Mouse (Mus musculus): ENCODE data around the gene Mief1. TPM values are rescaled to one million over a fixed set of nuclear protein-coding genes. Genes with fewer than 3 reads are reported as not detected.
A peak's percentile ranks its signal among the peaks of the same experiment; 100 is the strongest.

The Mief1 gene
- total and polyA plus RNA-seq, 3 experiments, result 19.2 to 34.4 (median 20.7) TPM

DNA sequence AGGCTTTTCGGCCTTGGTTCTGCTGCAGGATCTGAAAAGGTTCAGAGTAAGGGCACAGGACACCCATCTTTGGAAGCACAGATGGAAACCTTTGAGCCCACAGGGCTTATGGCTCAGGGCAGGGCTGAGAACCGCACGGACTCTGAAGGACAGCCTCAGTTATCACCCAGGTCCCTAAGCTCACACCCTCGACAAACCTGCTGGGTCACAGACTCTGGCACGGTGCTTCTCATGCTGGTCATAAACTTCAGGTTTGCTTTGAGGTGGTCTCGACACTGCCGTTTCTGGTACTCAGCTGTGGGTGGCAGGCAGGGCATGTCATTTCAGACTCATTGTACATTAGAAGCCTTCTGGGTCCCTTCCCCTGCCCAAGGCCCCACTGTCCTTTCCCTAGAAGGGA, 27.3 kb downstream of the Mief1 start:
- peaks cover 45 to 66% of the 10 kb centered on the region in 2 experiments for H3K36me3 ChIP-seq (replicated peaks in 1 of 2; ENCODE audit: control insufficient read depth in 1 of 2, insufficient read depth in 1 of 2, low read length in 1 of 2)
- TF ChIP-seq MAFK (IDR thresholded peaks at IDR 0.05; ENCODE audit: insufficient replicate concordance, low read length) (no peak), RAD21 (IDR thresholded peaks at IDR 0.05; ENCODE audit: low read depth, low read length) (no peak), JUND (conservative IDR thresholded peaks at IDR 0.05; ENCODE audit: low read depth, low read length) (no peak), JUN (IDR thresholded peaks at IDR 0.05; ENCODE audit: insufficient read depth, low read depth, low read length) (no peak), EP300 (IDR thresholded peaks at IDR 0.05; ENCODE audit: low read length) (no peak)
- H3K4me1 ChIP-seq (ENCODE audit: control insufficient read depth in 1 of 2, insufficient read depth in 2 of 2), result peaks cover 15 to 42% of the 10 kb centered on the region in 2 experiments
- in situ Hi-C loops (cut with MboI; ENCODE audit: low pct_ligation_motif_present, low pct_unique_long_range_greater_than_20kb, low sequenced_read_pairs), result loop anchor here (10.0 to 25.0 kb wide), 2 partner anchors 374 to 701 kb away; no protein-coding TSS in a partner anchor
- no peak for DNase-seq (ENCODE audit: extremely low read depth)
- H3K79me2 ChIP-seq (replicated peaks; ENCODE audit: control insufficient read depth, extremely low read depth, insufficient read depth, poor library complexity, severe bottlenecking), result peaks cover 27% of the 10 kb centered on the region
- H3K27me3 ChIP-seq (replicated peaks), result no peaks in the 10 kb centered on the region
- no peak overlapping the region for H3K4me3 ChIP-seq (replicated peaks in 1 of 3; ENCODE audit: low read depth in 2 of 3, low read length in 2 of 3, poor library complexity in 1 of 3)
- no peak overlapping the region for H3K4me2 ChIP-seq (ENCODE audit: insufficient read depth, low read depth, poor library complexity, severe bottlenecking)
- dilution Hi-C loops (cut with MboI; ENCODE audit: extremely low pct_ligation_motif_present, extremely low pct_unique_long_range_greater_than_20kb, low sequenced_read_pairs), result no loop called here
- H3K9ac ChIP-seq (ENCODE audit: insufficient read depth, low read depth), result no peak overlapping the region
- no peaks in the 10 kb centered on the region for H3K9me3 ChIP-seq (replicated peaks; ENCODE audit: low read length)
- H3K27ac ChIP-seq (ENCODE audit: insufficient read depth, low read depth), result no peak overlapping the region

DNA sequence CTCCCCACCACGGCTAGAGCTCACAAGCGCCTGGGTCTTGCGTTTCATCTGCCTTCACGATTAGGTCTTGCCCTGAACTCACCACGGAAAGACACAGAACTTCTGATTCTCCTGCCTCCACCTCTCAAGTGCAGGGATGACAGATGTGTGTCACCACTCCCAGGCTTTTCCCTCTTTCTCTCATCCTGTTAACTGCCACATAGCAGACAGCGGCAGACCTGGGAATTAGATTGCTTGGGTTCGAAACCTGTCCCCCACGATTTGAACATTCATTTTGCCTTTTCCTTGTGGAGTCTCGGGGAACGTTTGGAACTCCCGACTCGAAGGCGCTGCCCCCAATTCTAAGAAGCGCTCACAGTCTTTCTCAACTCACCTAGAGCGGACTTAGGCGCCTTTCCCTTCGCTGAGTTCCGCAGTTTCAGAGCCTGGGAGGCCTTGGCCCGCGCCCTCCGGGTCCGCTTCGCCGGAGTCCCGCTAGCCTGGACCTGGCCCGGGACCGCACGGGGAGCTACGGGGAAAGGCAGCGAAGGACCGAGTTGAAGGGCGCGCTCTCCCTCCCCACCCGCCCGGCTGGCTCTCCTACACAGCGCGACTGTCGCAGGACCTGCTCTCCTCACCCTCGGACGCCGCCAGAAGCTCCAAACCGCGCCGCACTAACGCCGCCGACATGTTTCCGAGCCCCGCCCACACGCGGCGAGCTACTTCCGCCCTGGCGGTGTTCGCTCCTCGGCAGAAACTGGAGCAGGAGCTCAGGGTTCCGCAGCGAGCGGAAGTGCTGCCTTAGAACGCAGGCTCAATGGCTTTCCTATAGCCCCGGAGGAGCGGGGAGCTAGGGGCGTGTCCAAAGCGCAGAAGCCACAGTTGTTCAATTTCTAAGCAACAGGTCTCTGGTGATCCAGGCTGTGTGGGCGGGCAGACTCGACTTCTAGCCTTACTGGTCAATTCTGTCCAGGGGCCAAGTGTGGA, 30.1 kb downstream of the Mief1 start, which contains the start of gene Rps19bp1:
TSS of gene Rps19bp1 (minus strand) at position 706 of the 966 bp plus-strand sequence.
- Histone ChIP-seq H3K4me3 (replicated peaks in 1 of 3; ENCODE audit: low read depth in 2 of 3, low read length in 2 of 3, poor library complexity in 1 of 3) (peak within 1 kb of the TSS; percentile 76 to 98 (median 79)), H3K4me1 (ENCODE audit: control insufficient read depth in 1 of 2, insufficient read depth in 2 of 2) (peaks cover 6 to 20% of the 10 kb centered on the region in 2 experiments; a peak in 3 of 4 replicates), H3K79me2 (replicated peaks; ENCODE audit: control insufficient read depth, extremely low read depth, insufficient read depth, poor library complexity, severe bottlenecking) (peaks cover 16% of the 10 kb centered on the region), H3K4me2 (ENCODE audit: insufficient read depth, low read depth, poor library complexity, severe bottlenecking) (peak within 1 kb of the TSS; percentile 45), H3K9me3 (replicated peaks; ENCODE audit: low read length) (peaks cover 3% of the 10 kb centered on the region), H3K27me3 (replicated peaks) (peaks cover 7% of the 10 kb centered on the region), H3K9ac (ENCODE audit: insufficient read depth, low read depth) (peak within 1 kb of the TSS; percentile 77), H3K36me3 (replicated peaks in 1 of 2; ENCODE audit: control insufficient read depth in 1 of 2, insufficient read depth in 1 of 2, low read length in 1 of 2) (peaks cover 19 to 38% of the 10 kb centered on the region in 2 experiments), H3K27ac (ENCODE audit: insufficient read depth, low read depth) (no peak within 1 kb of the TSS)
- in situ Hi-C loops (cut with MboI; ENCODE audit: low pct_ligation_motif_present, low pct_unique_long_range_greater_than_20kb, low sequenced_read_pairs) (loop anchor here (10.0 to 25.0 kb wide), 2 partner anchors 371 to 698 kb away; no protein-coding TSS in a partner anchor), dilution Hi-C loops (cut with MboI; ENCODE audit: extremely low pct_ligation_motif_present, extremely low pct_unique_long_range_greater_than_20kb, low sequenced_read_pairs) (no loop called here)
- peak; percentile 95 for DNase-seq (ENCODE audit: extremely low read depth)
- TF ChIP-seq JUND (conservative IDR thresholded peaks at IDR 0.05; ENCODE audit: low read depth, low read length) (no peak), SIN3A (IDR thresholded peaks at IDR 0.05; ENCODE audit: low read length) (peak; percentile 98), HCFC1 (IDR thresholded peaks at IDR 0.05; ENCODE audit: low read depth, low read length) (peak; percentile 98), RCOR1 (conservative IDR thresholded peaks at IDR 0.05; ENCODE audit: low read depth, low read length) (no peak; the same call in 1 of the 2 replicates), ELF1 (IDR thresholded peaks at IDR 0.05; ENCODE audit: low read depth, low read length) (peak; percentile 93), ETS1 (conservative IDR thresholded peaks at IDR 0.05; ENCODE audit: low read depth, low read length) (0 out of 2 replicates have a peak, but pooled peaks have one; percentile 18), TBP (conservative IDR thresholded peaks at IDR 0.05; ENCODE audit: low read depth, low read length) (peak; percentile 81; the same call in 1 of the 2 replicates), KAT2A (IDR thresholded peaks at IDR 0.05; ENCODE audit: insufficient replicate concordance, low read length) (peak; percentile 92; the same call in 1 of the 2 replicates), JUN (IDR thresholded peaks at IDR 0.05; ENCODE audit: insufficient read depth, low read depth, low read length) (no peak), BHLHE40 (IDR thresholded peaks at IDR 0.05; ENCODE audit: low read depth, low read length) (no peak), CHD1 (IDR thresholded peaks at IDR 0.05; ENCODE audit: low read depth, low read length) (no peak), NELFE (IDR thresholded peaks at IDR 0.05; ENCODE audit: low read depth, low read length) (peak; percentile 76), E2F4 (IDR thresholded peaks at IDR 0.05; ENCODE audit: insufficient replicate concordance, low read depth, low read length) (no peak), SMC3 (IDR thresholded peaks at IDR 0.05; ENCODE audit: low read depth, low read length) (no peak), ZKSCAN1 (IDR thresholded peaks at IDR 0.05; ENCODE audit: borderline replicate concordance, low read depth, low read length) (no peak), POLR2AphosphoS2 (IDR thresholded peaks at IDR 0.05; ENCODE audit: low read depth, low read length) (peak; percentile 54; the same call in 1 of the 2 replicates), MAFK (IDR thresholded peaks at IDR 0.05; ENCODE audit: insufficient replicate concordance, low read length) (no peak), MYC (IDR thresholded peaks at IDR 0.05; ENCODE audit: low read depth, low read length) (peak; percentile 68; the same call in 1 of the 2 replicates), MAZ (IDR thresholded peaks at IDR 0.05; ENCODE audit: low read depth, low read length) (peak; percentile 96), MAX (IDR thresholded peaks at IDR 0.05; ENCODE audit: low read length) (peak; percentile 66), USF2 (conservative IDR thresholded peaks at IDR 0.05; ENCODE audit: low read depth, low read length) (no peak), MXI1 (IDR thresholded peaks at IDR 0.05; ENCODE audit: low read depth, low read length) (peak; percentile 97), NRF1 (IDR thresholded peaks at IDR 0.05; ENCODE audit: low read depth, low read length) (peak; percentile 77), UBTF (IDR thresholded peaks at IDR 0.05; ENCODE audit: low read depth, low read length) (no peak), ZNF384 (IDR thresholded peaks at IDR 0.05; ENCODE audit: low read depth, low read length) (peak; percentile 42; the same call in 1 of the 2 replicates), IRF4 (IDR thresholded peaks at IDR 0.05; ENCODE audit: low read depth, low read length) (peak; percentile 86), CTCF (conservative IDR thresholded peaks at IDR 0.05 in 1 of 2, IDR thresholded peaks at IDR 0.05 in 1 of 2; ENCODE audit: low read depth in 2 of 2, low read length in 2 of 2) (no peak)
